Mouse (Mus musculus) CH12.LX (cell line): Measurements from ENCODE around the gene Il34. TPM values are rescaled to one million over a fixed set of nuclear protein-coding genes. Genes with fewer than 3 reads are reported as not detected.

ENCODE experiments used
- DNase-seq: peaks from one replicate; pipeline ENCODE4 v3.0.0-alpha.2; 2013; ENCODE audit errors: extremely low read depth
- H3K27ac ChIP-seq: 2 replicates; pipeline ENCODE4 v1.5.1; 2012; ENCODE audit warnings: low read depth, mild to moderate bottlenecking, control low read depth, moderate library complexity; ENCODE audit not compliant: insufficient read depth
- H3K27me3 ChIP-seq: replicated peaks from 2 replicates; pipeline ENCODE3; 2012; ENCODE audit warnings: inconsistent platforms
- H3K36me3 ChIP-seq, 2 experiments: replicated peaks in 1 of 2; 2 replicates each; pipeline versions ENCODE3 to v1.6.1; 2012; ENCODE audit warnings: inconsistent platforms in 1 of 2, low read length in 1 of 2, mild to moderate bottlenecking in 1 of 2, mixed read lengths in 1 of 2, moderate library complexity in 1 of 2; ENCODE audit not compliant: control insufficient read depth in 1 of 2, insufficient read depth in 1 of 2
- H3K4me1 ChIP-seq, 2 experiments: 2 replicates each; pipeline ENCODE4 v1.6.1; 2012; ENCODE audit warnings: inconsistent platforms in 1 of 2, moderate library complexity in 1 of 2; ENCODE audit not compliant: insufficient read depth in 2 of 2, control insufficient read depth in 1 of 2
- H3K4me2 ChIP-seq: 2 replicates; pipeline ENCODE4 v1.6.1; 2012; ENCODE audit warnings: low read depth, mild to moderate bottlenecking, control low read depth; ENCODE audit not compliant: poor library complexity, insufficient read depth, severe bottlenecking
- H3K4me3 ChIP-seq, 3 experiments: fragments of 150-350 bp in 1 of 3; sonication (generic) in 1 of 3; replicated peaks in 1 of 3; 2 replicates each; pipeline versions ENCODE3 to v1.5.1; 2011 to 2012; ENCODE audit warnings: low read depth in 2 of 3, low read length in 2 of 3, mild to moderate bottlenecking in 2 of 3, moderate library complexity in 2 of 3, control low read depth in 1 of 3, improper control_type of control experiment in 1 of 3, inconsistent platforms in 1 of 3, mixed read lengths in 1 of 3; ENCODE audit not compliant: poor library complexity in 1 of 3
- H3K79me2 ChIP-seq: replicated peaks from 2 replicates; pipeline ENCODE4 v1.6.1; 2012; ENCODE audit warnings: mild to moderate bottlenecking, moderate library complexity; ENCODE audit not compliant: control insufficient read depth, poor library complexity, insufficient read depth, severe bottlenecking; ENCODE audit errors: extremely low read depth
- H3K9ac ChIP-seq: 2 replicates; pipeline ENCODE4 v1.6.1; 2012; ENCODE audit warnings: low read depth, mild to moderate bottlenecking, control low read depth, moderate library complexity; ENCODE audit not compliant: insufficient read depth
- H3K9me3 ChIP-seq: replicated peaks from 2 replicates; pipeline ENCODE3; 2012; ENCODE audit warnings: low read length, inconsistent platforms, mixed read lengths
- BHLHE40 ChIP-seq: IDR thresholded peaks from 2 replicates; pipeline ENCODE4 v1.6.1; 2011; ENCODE audit warnings: mild to moderate bottlenecking, low read depth, low read length, improper control_type of control experiment
- CHD1 ChIP-seq: IDR thresholded peaks from 2 replicates; pipeline ENCODE4 v1.6.1; 2012; ENCODE audit warnings: low read depth, low read length, improper control_type of control experiment, inconsistent platforms
- CHD2 ChIP-seq: IDR thresholded peaks from 2 replicates; pipeline ENCODE4 v1.6.1; 2011; ENCODE audit warnings: low read length, improper control_type of control experiment
- EP300 ChIP-seq: IDR thresholded peaks from 2 replicates; pipeline ENCODE4 v1.6.1; 2011; ENCODE audit warnings: low read length, improper control_type of control experiment
- ETS1 ChIP-seq: conservative IDR thresholded peaks from 2 replicates; pipeline ENCODE4 v1.6.1; 2012; ENCODE audit warnings: low read depth, mild to moderate bottlenecking, inconsistent platforms, low read length, improper control_type of control experiment, moderate library complexity
- HCFC1 ChIP-seq: IDR thresholded peaks from 2 replicates; pipeline ENCODE4 v1.6.1; 2012; ENCODE audit warnings: low read depth, mild to moderate bottlenecking, inconsistent platforms, low read length, improper control_type of control experiment
- JUND ChIP-seq: conservative IDR thresholded peaks from 2 replicates; pipeline ENCODE4 v1.6.1; 2011; ENCODE audit warnings: low read depth, low read length, improper control_type of control experiment
- KAT2A ChIP-seq: IDR thresholded peaks from 2 replicates; pipeline ENCODE4 v1.6.1; 2012; ENCODE audit warnings: low read length, improper control_type of control experiment, inconsistent platforms; ENCODE audit not compliant: insufficient replicate concordance
- MAFK ChIP-seq: IDR thresholded peaks from 2 replicates; pipeline ENCODE4 v1.6.1; 2011; ENCODE audit warnings: low read length, improper control_type of control experiment; ENCODE audit not compliant: insufficient replicate concordance
- MEF2A ChIP-seq: IDR thresholded peaks from 2 replicates; pipeline ENCODE4 v1.6.1; 2014; ENCODE audit warnings: low read depth, mild to moderate bottlenecking, inconsistent platforms, low read length, improper control_type of control experiment, borderline replicate concordance
- MYC ChIP-seq: IDR thresholded peaks from 2 replicates; pipeline ENCODE4 v1.6.1; 2011; ENCODE audit warnings: low read depth, mild to moderate bottlenecking, improper control_type of control experiment, low read length
- NRF1 ChIP-seq: IDR thresholded peaks from 2 replicates; pipeline ENCODE4 v1.6.1; 2014; ENCODE audit warnings: low read depth, mild to moderate bottlenecking, inconsistent platforms, low read length, improper control_type of control experiment, moderate library complexity
- PAX5 ChIP-seq: IDR thresholded peaks from 2 replicates; pipeline ENCODE4 v1.6.1; 2012; ENCODE audit warnings: low read length, inconsistent platforms, mixed read lengths
- POLR2AphosphoS2 ChIP-seq: IDR thresholded peaks from 2 replicates; pipeline ENCODE4 v1.6.1; 2011; ENCODE audit warnings: low read depth, low read length, improper control_type of control experiment
- SMC3 ChIP-seq: IDR thresholded peaks from 2 replicates; pipeline ENCODE4 v1.6.1; 2011; ENCODE audit warnings: low read depth, low read length, improper control_type of control experiment
- TBP ChIP-seq: conservative IDR thresholded peaks from 2 replicates; pipeline ENCODE4 v1.6.1; 2011; ENCODE audit warnings: low read depth, low read length, improper control_type of control experiment
- UBTF ChIP-seq: IDR thresholded peaks from 2 replicates; pipeline ENCODE4 v1.6.1; 2012; ENCODE audit warnings: low read depth, mild to moderate bottlenecking, inconsistent platforms, low read length, improper control_type of control experiment, moderate library complexity
- USF1 ChIP-seq: IDR thresholded peaks from 2 replicates; pipeline ENCODE4 v1.6.1; 2014; ENCODE audit warnings: low read depth, mild to moderate bottlenecking, inconsistent platforms, low read length, improper control_type of control experiment
- USF2 ChIP-seq: conservative IDR thresholded peaks from 2 replicates; pipeline ENCODE4 v1.6.1; 2011; ENCODE audit warnings: low read depth, low read length, improper control_type of control experiment
- ZKSCAN1 ChIP-seq: IDR thresholded peaks from 2 replicates; pipeline ENCODE4 v1.6.1; 2012; ENCODE audit warnings: low read depth, inconsistent platforms, low read length, improper control_type of control experiment, borderline replicate concordance
- ZMIZ1 ChIP-seq: IDR thresholded peaks from 2 replicates; pipeline ENCODE4 v1.6.1; 2012; ENCODE audit warnings: low read depth, mild to moderate bottlenecking, inconsistent platforms, low read length, improper control_type of control experiment
- ZNF384 ChIP-seq: IDR thresholded peaks from 2 replicates; pipeline ENCODE4 v1.6.1; 2012; ENCODE audit warnings: low read depth, low read length, improper control_type of control experiment, inconsistent platforms
- dilution Hi-C: fragments of 300-500 bp; cut with MboI; formaldehyde crosslinking; loops from 2 replicates; pipeline ENCODE4 v1.14.3; 2020; ENCODE audit warnings: low sequenced_read_pairs; ENCODE audit not compliant: extremely low pct_unique_long_range_greater_than_20kb, extremely low pct_ligation_motif_present
- in situ Hi-C: fragments of 300-500 bp; cut with MboI; formaldehyde crosslinking; loops from 3 replicates; pipeline ENCODE4 v1.14.3; 2019; ENCODE audit warnings: low sequenced_read_pairs, low pct_ligation_motif_present, low pct_unique_long_range_greater_than_20kb, mixed read lengths
- polyA plus RNA-seq: library from polyadenylated mRNA; unstranded; fragments of >175 nt; gene quantifications from 2 replicates; pipeline ENCODE4 v1.2.1, GENCODE M21; 2012; ENCODE audit warnings: low read depth; ENCODE audit not compliant: insufficient read length
- total RNA-seq, 2 experiments: library from RNA; depleted of rRNA; stranded (reverse); fragments of 300-350 nt in 1 of 2; fragments of >200 nt in 1 of 2; gene quantifications; 2 replicates each; pipeline ENCODE4 v1.2.3; 2012 to 2014

Il34 gene
- total and polyA plus RNA-seq, 3 experiments = 0.21 TPM; not detected in 2

DNA sequence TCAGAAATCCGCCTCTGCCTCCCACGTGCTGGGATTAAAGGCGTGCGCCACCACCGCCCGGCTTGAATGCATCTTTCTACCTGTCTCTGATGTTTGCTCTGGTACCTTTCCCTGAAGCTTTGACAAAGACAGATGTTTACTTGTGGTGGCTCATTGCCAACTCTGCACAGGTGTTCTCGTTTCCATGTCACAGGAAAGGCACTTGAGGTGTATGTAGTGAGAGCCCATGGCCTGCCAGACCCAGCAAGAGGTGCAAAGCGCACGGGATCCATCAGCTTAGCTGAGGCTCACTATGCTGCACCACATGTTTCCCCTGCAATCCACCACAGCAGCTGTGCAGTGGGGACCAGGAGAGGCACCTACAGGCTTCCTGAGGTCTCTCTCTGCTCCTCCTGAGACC is 1.9 kb downstream of the Il34 start:
- Histone ChIP-seq H3K27ac (no peak overlapping the region), H3K4me2 (no peak overlapping the region), H3K9me3 (no peaks in the 10 kb centered on the region), H3K9ac (no peak overlapping the region), H3K4me1 (peaks cover 5 to 29% of the 10 kb centered on the region in 2 experiments), H3K4me3 (no peak overlapping the region), H3K79me2 (no peaks in the 10 kb centered on the region), H3K27me3 (peaks cover 1% of the 10 kb centered on the region), H3K36me3 (peaks cover 0 to 3% of the 10 kb centered on the region in 2 experiments)
- TF ChIP-seq CHD2 (no peak), JUND (no peak), UBTF (no peak), NRF1 (no peak), KAT2A (no peak), ZMIZ1 (no peak), ETS1 (no peak), ZNF384 (no peak), MAFK (no peak), USF1 (no peak), POLR2AphosphoS2 (no peak), TBP (no peak), SMC3 (no peak), MYC (no peak), PAX5 (no peak)
- DNase-seq = no peak
- dilution Hi-C loops (no loop called here), in situ Hi-C loops (no loop called here)

DNA sequence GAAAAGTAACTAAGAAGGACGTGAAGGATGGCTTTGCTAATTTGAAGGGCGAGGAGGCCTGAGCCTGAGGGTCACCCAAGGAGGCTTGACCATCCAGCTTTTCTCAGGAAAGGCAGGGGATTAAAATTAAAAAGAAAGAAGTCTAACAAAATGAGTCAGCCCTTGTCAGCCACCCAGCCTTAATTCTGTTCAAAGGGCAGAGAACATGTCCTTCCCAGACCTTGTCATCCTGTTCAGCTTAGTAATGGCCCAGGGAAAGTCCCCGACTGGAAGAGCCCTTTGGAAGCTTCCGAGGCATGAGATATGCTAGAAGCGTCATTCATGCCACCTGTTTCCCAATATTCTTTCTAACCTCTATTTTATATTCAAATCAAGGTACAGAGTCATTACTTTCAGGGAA is 2.7 kb downstream of the Il34 start:
- H3K36me3 ChIP-seq = no peaks in the 10 kb centered on the region
- TF ChIP-seq BHLHE40 = no peak
- TF ChIP-seq USF1 = no peak
- no peak for TF ChIP-seq TBP
- no peak for TF ChIP-seq EP300
- TF ChIP-seq HCFC1 = no peak
- no peak for TF ChIP-seq CHD1
- no peak for TF ChIP-seq USF2
- no peak for TF ChIP-seq ZKSCAN1
- TF ChIP-seq MEF2A = no peak
- H3K9me3 ChIP-seq = no peaks in the 10 kb centered on the region
- H3K27me3 ChIP-seq = peaks cover 1% of the 10 kb centered on the region
- no peak overlapping the region for H3K4me3 ChIP-seq
- dilution Hi-C loops = no loop called here
- no peak for DNase-seq
- H3K9ac ChIP-seq = no peak overlapping the region
- no peak overlapping the region for H3K27ac ChIP-seq
- in situ Hi-C loops = no loop called here
- H3K4me1 ChIP-seq = peaks cover 8 to 21% of the 10 kb centered on the region in 2 experiments; a peak in 3 of 4 replicates
- H3K79me2 ChIP-seq = no peaks in the 10 kb centered on the region
- H3K4me2 ChIP-seq = no peak overlapping the region
